Mouse (Mus musculus): ENCODE measurements around the gene Ier3. TPM values are rescaled to one million over a fixed set of nuclear protein-coding genes. Genes with fewer than 3 reads are reported as not detected.

The Ier3 gene
- polyA plus RNA-seq, 1 experiment from 2014 or later, result 18.6 TPM

- no peak for ATAC-seq
- TF ChIP-seq EP300 (IDR thresholded peaks at IDR 0.05; ENCODE audit: low read depth), result no peak
- TF ChIP-seq CTCF (IDR thresholded peaks at IDR 0.05; ENCODE audit: low read depth), result no peak
- Histone ChIP-seq H3K9ac (replicated peaks) (peak overlapping the region; percentile 61), H3K4me2 (ENCODE audit: low read depth, low read length) (peak overlapping the region; percentile 79), H3K27ac (ENCODE audit: low read depth) (peak overlapping the region; percentile 95), H3K27me3 (ENCODE audit: insufficient read depth, low read length) (peaks cover 39% of the 10 kb centered on the region), H3K9me3 (ENCODE audit: low read length) (no peaks in the 10 kb centered on the region), H3K4me1 (ENCODE audit: insufficient read depth) (peaks cover 29% of the 10 kb centered on the region), H3K4me3 (ENCODE audit: low read depth, low read length) (peak overlapping the region; percentile 55), H3K36me3 (replicated peaks; ENCODE audit: insufficient read depth, low read length) (peaks cover 6% of the 10 kb centered on the region; the same call in 1 of the 2 replicates)
- peak; percentile 53 for DNase-seq
- under 1% methylated on average over 38 of the region's 38 CpGs for WGBS (ENCODE audit: insufficient replicate concordance)
Observed at GRCm38 (mm10) chr17:35866281-35866831, 44.9 kb downstream of the Ier3 start.

DNA sequence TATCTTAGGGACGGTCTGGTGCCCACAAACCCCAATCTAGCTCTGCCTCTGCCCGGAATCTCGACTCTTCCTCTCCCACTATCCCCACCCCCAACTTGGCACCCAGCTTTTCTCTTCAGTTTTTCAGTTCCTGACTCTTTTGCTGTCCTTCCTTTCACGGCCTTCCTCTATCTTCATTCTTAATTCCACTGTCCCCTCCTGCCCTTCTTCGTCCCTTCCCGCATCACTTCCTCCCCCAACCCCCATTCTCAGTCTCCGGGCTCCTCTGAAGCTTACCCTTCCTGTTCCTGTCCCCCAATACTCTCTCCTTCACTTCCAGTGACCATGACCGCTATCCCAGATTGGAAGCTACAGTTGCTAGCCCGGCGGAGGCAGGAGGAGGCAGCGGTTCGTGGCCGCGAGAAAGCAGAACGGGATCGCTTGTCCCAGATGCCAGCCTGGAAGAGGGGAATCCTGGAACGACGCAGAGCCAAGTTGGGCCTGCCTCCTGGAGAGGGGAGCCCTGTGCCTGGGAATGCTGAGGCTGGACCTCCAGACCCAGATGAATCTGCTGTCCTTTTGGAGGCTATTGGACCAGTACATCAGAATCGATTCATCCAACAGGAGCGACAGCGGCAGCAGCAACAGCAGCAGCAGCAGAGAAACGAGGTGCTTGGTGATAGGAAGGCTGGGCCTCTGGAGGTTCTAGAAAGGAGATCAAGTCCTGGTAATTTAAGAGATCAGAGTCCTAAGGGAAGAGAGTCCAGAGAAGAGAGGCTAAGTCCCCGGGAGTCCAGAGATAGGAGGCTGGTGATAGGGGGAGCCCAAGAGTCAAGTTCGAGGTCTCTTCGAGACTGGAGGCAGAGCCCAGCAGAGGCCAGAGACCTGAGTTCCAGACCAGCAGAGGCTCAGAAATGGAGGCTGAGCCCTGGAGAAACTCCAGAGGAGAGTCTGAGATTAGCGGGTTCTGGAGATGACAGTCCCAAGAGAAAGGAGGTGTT, 45.7 kb downstream of the Ier3 start:
- Histone ChIP-seq H3K4me1 (ENCODE audit: insufficient read depth) (peaks cover 24% of the 10 kb centered on the region), H3K9me3 (ENCODE audit: low read length) (no peaks in the 10 kb centered on the region), H3K27me3 (ENCODE audit: insufficient read depth, low read length) (peaks cover 39% of the 10 kb centered on the region), H3K9ac (replicated peaks) (peak overlapping the region; percentile 61), H3K4me2 (ENCODE audit: low read depth, low read length) (peak overlapping the region; percentile 79), H3K4me3 (ENCODE audit: low read depth, low read length) (peak overlapping the region; percentile 55), H3K36me3 (replicated peaks; ENCODE audit: insufficient read depth, low read length) (peaks cover 7% of the 10 kb centered on the region; the same call in 1 of the 2 replicates), H3K27ac (ENCODE audit: low read depth) (peak overlapping the region; percentile 95)
- DNase-seq (peak; percentile 52), ATAC-seq (no peak)
- TF ChIP-seq EP300 (IDR thresholded peaks at IDR 0.05; ENCODE audit: low read depth) (no peak), CTCF (IDR thresholded peaks at IDR 0.05; ENCODE audit: low read depth) (peak; percentile 55)
- WGBS (ENCODE audit: insufficient replicate concordance), result 7% methylated on average over 26 of the region's 26 CpGs

- Histone ChIP-seq H3K9me3 (ENCODE audit: low read length) (no peaks in the 10 kb centered on the region), H3K4me3 (ENCODE audit: low read depth, low read length) (peak overlapping the region; percentile 55), H3K27me3 (ENCODE audit: insufficient read depth, low read length) (peaks cover 39% of the 10 kb centered on the region), H3K36me3 (replicated peaks; ENCODE audit: insufficient read depth, low read length) (peaks cover 11% of the 10 kb centered on the region; the same call in 1 of the 2 replicates), H3K27ac (ENCODE audit: low read depth) (peak overlapping the region; percentile 95), H3K4me1 (ENCODE audit: insufficient read depth) (peaks cover 29% of the 10 kb centered on the region), H3K9ac (replicated peaks) (peak overlapping the region; percentile 61), H3K4me2 (ENCODE audit: low read depth, low read length) (peak overlapping the region; percentile 79)
- DNase-seq, result peak; percentile 57
- no peak for TF ChIP-seq EP300 (IDR thresholded peaks at IDR 0.05; ENCODE audit: low read depth)
- peak; percentile 17; the same call in 1 of the 2 replicates for TF ChIP-seq CTCF (IDR thresholded peaks at IDR 0.05; ENCODE audit: low read depth)
- 16% methylated on average over 16 of the region's 17 CpGs for WGBS (ENCODE audit: insufficient replicate concordance)
- no peak for ATAC-seq
Observed at GRCm38 (mm10) chr17:35868165-35868820, 46.8 kb downstream of the Ier3 start.

DNA sequence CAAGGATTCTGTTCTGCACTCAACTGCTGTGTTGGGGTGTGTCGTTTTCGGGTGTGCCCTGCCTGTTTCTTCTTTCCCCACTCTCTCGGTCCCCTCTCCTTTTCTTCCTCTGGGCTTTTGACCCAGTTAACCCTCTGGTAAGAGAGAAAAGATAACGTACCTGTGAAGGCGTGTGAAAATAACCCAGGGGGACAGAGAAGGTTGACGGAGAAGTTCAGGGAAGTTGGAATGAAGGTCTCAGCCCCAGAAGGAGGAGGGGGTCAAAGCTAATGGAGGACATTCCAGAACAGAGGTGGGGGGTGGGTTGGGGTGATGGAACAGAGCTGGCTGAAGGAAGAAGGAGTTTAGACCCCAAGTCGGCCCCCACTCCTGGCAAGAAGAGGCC, 47.5 kb downstream of the Ier3 start:
- no peak for ATAC-seq
- Histone ChIP-seq H3K27me3 (ENCODE audit: insufficient read depth, low read length) (peaks cover 39% of the 10 kb centered on the region), H3K4me3 (ENCODE audit: low read depth, low read length) (peak overlapping the region; percentile 55), H3K27ac (ENCODE audit: low read depth) (peak overlapping the region; percentile 95), H3K4me2 (ENCODE audit: low read depth, low read length) (peak overlapping the region; percentile 79), H3K4me1 (ENCODE audit: insufficient read depth) (peaks cover 32% of the 10 kb centered on the region), H3K9me3 (ENCODE audit: low read length) (no peaks in the 10 kb centered on the region), H3K36me3 (replicated peaks; ENCODE audit: insufficient read depth, low read length) (peaks cover 8% of the 10 kb centered on the region; the same call in 1 of the 2 replicates), H3K9ac (replicated peaks) (peak overlapping the region; percentile 61)
- WGBS (ENCODE audit: insufficient replicate concordance), result 2% methylated on average over 7 of the region's 7 CpGs
- no peak for DNase-seq
- TF ChIP-seq EP300 (IDR thresholded peaks at IDR 0.05; ENCODE audit: low read depth) (no peak), CTCF (IDR thresholded peaks at IDR 0.05; ENCODE audit: low read depth) (no peak)

GRCm38 (mm10) chr17:35869346-35870067, 48.0 kb downstream of the Ier3 start:
- Histone ChIP-seq H3K9me3 (ENCODE audit: low read length) (no peaks in the 10 kb centered on the region), H3K27ac (ENCODE audit: low read depth) (peak overlapping the region; percentile 95), H3K4me1 (ENCODE audit: insufficient read depth) (peaks cover 32% of the 10 kb centered on the region), H3K27me3 (ENCODE audit: insufficient read depth, low read length) (peaks cover 35% of the 10 kb centered on the region), H3K9ac (replicated peaks) (peak overlapping the region; percentile 61), H3K4me2 (ENCODE audit: low read depth, low read length) (peak overlapping the region; percentile 79), H3K4me3 (ENCODE audit: low read depth, low read length) (peak overlapping the region; percentile 55), H3K36me3 (replicated peaks; ENCODE audit: insufficient read depth, low read length) (peaks cover 8% of the 10 kb centered on the region; the same call in 1 of the 2 replicates)
- no peak for TF ChIP-seq CTCF (IDR thresholded peaks at IDR 0.05; ENCODE audit: low read depth)
- no peak for TF ChIP-seq EP300 (IDR thresholded peaks at IDR 0.05; ENCODE audit: low read depth)
- WGBS (ENCODE audit: insufficient replicate concordance), result under 1% methylated on average over 7 of the region's 7 CpGs
- ATAC-seq (peak; percentile 63), DNase-seq (peak; percentile 74)

Data from liver, postnatal 0 days (tissue).